Mouse (Mus musculus): ENCODE results near the gene Slc43a3. TPM values are rescaled to one million over a fixed set of nuclear protein-coding genes. Genes with fewer than 3 reads are reported as not detected.

Gene Slc43a3
- 82.5 and 91.5 TPM in 2 replicates for total RNA-seq (2012; rRNA removed)
- polyA plus RNA-seq (2012; ENCODE audit: insufficient read depth in 1 of 2, insufficient read length in 2 of 2, low read depth in 1 of 2, low replicate concordance in 2 of 2, missing spikeins in 1 of 2): 10 to 100 TPM in 1 of 2 experiments, not detected in 1; 90.6 TPM

DNA sequence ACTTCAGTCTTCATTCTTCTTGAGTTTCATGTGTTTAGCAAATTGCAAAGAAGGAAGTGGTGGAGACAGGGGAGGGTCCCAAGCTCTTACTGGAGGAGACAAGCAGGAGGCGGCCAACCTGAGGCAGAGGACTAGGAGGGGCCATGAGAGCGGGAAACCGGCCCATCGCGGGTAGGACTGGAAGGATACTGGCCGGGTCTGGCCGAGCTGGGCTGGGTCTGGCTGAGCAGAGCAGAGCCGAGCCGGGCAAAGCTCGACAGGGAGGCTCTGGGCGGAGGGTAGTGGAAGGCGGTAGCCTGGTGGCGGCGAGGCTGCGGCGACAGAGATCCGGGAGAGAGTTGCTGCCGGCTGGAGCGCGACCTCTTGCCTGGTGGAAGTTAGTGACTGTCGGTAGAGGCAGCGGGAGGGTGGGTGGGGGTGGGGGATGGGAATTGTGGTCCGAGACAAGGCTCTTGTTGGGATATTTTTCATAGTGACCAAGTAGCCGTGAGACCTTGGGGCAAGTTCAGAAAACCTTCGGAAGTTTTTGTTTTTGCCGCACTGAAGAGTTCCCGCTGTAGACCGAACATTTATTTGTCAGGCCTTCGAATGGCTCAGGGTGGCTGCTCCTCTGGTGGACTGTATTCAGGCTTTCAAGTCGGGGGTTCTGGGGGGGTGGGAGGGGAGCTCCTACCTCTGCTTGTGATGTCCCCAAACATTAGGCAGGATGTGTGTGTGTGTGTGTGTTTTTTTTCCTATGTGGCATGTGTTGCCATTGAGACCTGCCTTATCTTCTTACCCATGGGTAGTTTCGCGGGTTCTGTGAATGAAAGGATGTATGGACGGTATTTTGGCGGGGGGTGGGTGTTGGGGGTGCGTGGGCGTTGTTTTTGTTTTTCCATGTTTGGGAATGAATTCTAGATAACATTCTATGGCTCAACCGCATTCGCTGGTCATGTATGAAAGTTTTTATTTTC lies at the start of gene Slc43a3:
Gene Slc43a3, plus strand, starts transcription at position 106 of the 956 bp plus-strand sequence.
- peak; percentile 96 for DNase-seq (ENCODE audit: low read depth, low spot score)
- TF ChIP-seq CHD2 (IDR thresholded peaks at IDR 0.05; ENCODE audit: low read length) (no peak), E2F4 (IDR thresholded peaks at IDR 0.05; ENCODE audit: borderline replicate concordance, low read depth, low read length) (peak; percentile 73; the same call in 1 of the 2 replicates), POLR2AphosphoS5 (IDR thresholded peaks at IDR 0.05; ENCODE audit: borderline replicate concordance, low read depth, low read length) (no peak), MYC (IDR thresholded peaks at IDR 0.05; ENCODE audit: low read depth, low read length) (no peak), USF2 (IDR thresholded peaks at IDR 0.05; ENCODE audit: borderline replicate concordance in 1 of 2, insufficient read depth in 1 of 2, low read depth in 1 of 2, low read length in 2 of 2) (no peak), TBP (IDR thresholded peaks at IDR 0.05; ENCODE audit: low read depth, low read length) (peak; percentile 34; the same call in 1 of the 2 replicates), ZMIZ1 (IDR thresholded peaks at IDR 0.05; ENCODE audit: low read depth, low read length) (peak; percentile 84), MAX (IDR thresholded peaks at IDR 0.05; ENCODE audit: low read length) (peak; percentile 68; the same call in 1 of the 2 replicates), NELFE (IDR thresholded peaks at IDR 0.05; ENCODE audit: low read depth, low read length) (peak; percentile 86), UBTF (IDR thresholded peaks at IDR 0.05; ENCODE audit: borderline replicate concordance, insufficient read depth, low read depth, low read length) (no peak), TAL1 (IDR thresholded peaks at IDR 0.05; ENCODE audit: low read length) (no peak), SIN3A (IDR thresholded peaks at IDR 0.05; ENCODE audit: low read length) (peak; percentile 71), NRF1 (IDR thresholded peaks at IDR 0.05; ENCODE audit: insufficient read depth, low read depth, low read length, poor library complexity, severe bottlenecking) (no peak), GATA1 (IDR thresholded peaks at IDR 0.05; ENCODE audit: low read depth, low read length) (peak; percentile 63), POLR2A (IDR thresholded peaks at IDR 0.05; ENCODE audit: control insufficient read depth in 1 of 2, insufficient read depth in 1 of 2, low read depth in 1 of 2, low read length in 2 of 2, poor library complexity in 1 of 2) (peak; percentile 84 to 90), EP300 (IDR thresholded peaks at IDR 0.05; ENCODE audit: low read depth in 1 of 2, low read length in 2 of 2) (peak; percentile 23 to 32; a peak in 1 of 4 replicates), ZKSCAN1 (IDR thresholded peaks at IDR 0.05; ENCODE audit: low read depth, low read length) (no peak), POLR2AphosphoS2 (IDR thresholded peaks at IDR 0.05; ENCODE audit: low read length) (peak; percentile 76; the same call in 1 of the 2 replicates), TCF12 (IDR thresholded peaks at IDR 0.05; ENCODE audit: low read depth, low read length) (no peak; the same call in 1 of the 2 replicates), ZNF384 (IDR thresholded peaks at IDR 0.05; ENCODE audit: low read depth, low read length) (peak; percentile 64), MAFK (IDR thresholded peaks at IDR 0.05; ENCODE audit: borderline replicate concordance, low read depth, low read length) (no peak), CTCF (IDR thresholded peaks at IDR 0.05 in 2 of 3, conservative IDR thresholded peaks at IDR 0.05 in 1 of 3; ENCODE audit: control insufficient read depth in 1 of 3, insufficient read depth in 1 of 3, low read depth in 2 of 3, low read length in 3 of 3, poor library complexity in 1 of 3, severe bottlenecking in 1 of 3) (no peak), USF1 (IDR thresholded peaks at IDR 0.05; ENCODE audit: low read depth, low read length) (no peak), ELF1 (IDR thresholded peaks at IDR 0.05; ENCODE audit: low read depth, low read length) (no peak), MYB (IDR thresholded peaks at IDR 0.05; ENCODE audit: low read depth, low read length) (no peak), CHD1 (IDR thresholded peaks at IDR 0.05; ENCODE audit: low read depth, low read length) (no peak; the same call in 1 of the 2 replicates), JUND (IDR thresholded peaks at IDR 0.05; ENCODE audit: low read depth, low read length) (no peak), MXI1 (IDR thresholded peaks at IDR 0.05; ENCODE audit: low read depth, low read length) (peak; percentile 46; the same call in 1 of the 2 replicates)
- no peaks in the 10 kb centered on the region for H3K27me3 ChIP-seq (ENCODE audit: control insufficient read depth in 1 of 2, insufficient read depth in 2 of 2, low read length in 2 of 2)
- H3K4me1 ChIP-seq (ENCODE audit: control insufficient read depth in 1 of 2, insufficient read depth in 2 of 2, low read length in 2 of 2): peaks cover 9 to 20% of the 10 kb centered on the region in 2 experiments
- no peaks in the 10 kb centered on the region for H3K9me3 ChIP-seq (replicated peaks; ENCODE audit: insufficient read depth, low read length)
- H3K79me2 ChIP-seq (ENCODE audit: control insufficient read depth, insufficient read depth, low read length, poor library complexity): peaks cover 27% of the 10 kb centered on the region
- H3K4me3 ChIP-seq (ENCODE audit: control insufficient read depth in 1 of 2, insufficient read depth in 1 of 2, low read depth in 2 of 2, low read length in 2 of 2): peak within 1 kb of the TSS; percentile 85 to 93
- H3K27ac ChIP-seq (ENCODE audit: control insufficient read depth, low read depth, low read length): peak within 1 kb of the TSS; percentile 99
- H3K36me3 ChIP-seq (ENCODE audit: control insufficient read depth in 1 of 2, insufficient read depth in 2 of 2, low read length in 2 of 2): peaks cover 0 to 22% of the 10 kb centered on the region in 2 experiments; a peak in 3 of 4 replicates
- H3K9ac ChIP-seq (ENCODE audit: control insufficient read depth, low read depth, low read length, poor library complexity, severe bottlenecking): peak within 1 kb of the TSS; percentile 96
